Mouse (Mus musculus) urinary bladder, adult 2 months (tissue): Measurements from ENCODE around the gene Ift20. TPM values are rescaled to one million over a fixed set of nuclear protein-coding genes. Genes with fewer than 3 reads are reported as not detected.
"Not testable (repeated sequence)": the region's sequence is repeated elsewhere in the genome, so short reads cannot be mapped to it uniquely, and the experiment has no call there.

Experiments used
- DNase-seq: peaks from one replicate; pipeline ENCODE4 v3.0.0; 2022; ENCODE audit warnings: low spot score
- polyA plus RNA-seq: library from polyadenylated mRNA; depleted of rRNA; stranded (reverse); fragments of >200 nt; gene quantifications from 2 replicates; pipeline ENCODE4 v1.2.3, GENCODE M21; 2012

Ift20 gene
- polyA plus RNA-seq, 1 experiment: 93.1 TPM

- no peak for DNase-seq
These were observed 13.6 kb upstream of the Ift20 start for GRCm38 (mm10) chr11:78522481-78522997.

GRCm38 (mm10) chr11:78523241-78523955 is 12.8 kb upstream of the Ift20 start:
- DNase-seq: no peak

- no peak for DNase-seq
These were observed 11.3 kb upstream of the Ift20 start for GRCm38 (mm10) chr11:78524838-78525237.

- no peak for DNase-seq
These were observed 7.4 kb upstream of the Ift20 start for GRCm38 (mm10) chr11:78528714-78529113.

- DNase-seq: no peak
These were observed 6.2 kb upstream of the Ift20 start for GRCm38 (mm10) chr11:78530001-78530400.

GRCm38 (mm10) chr11:78531046-78531445 is 5.1 kb upstream of the Ift20 start:
- DNase-seq: no peak

GRCm38 (mm10) chr11:78531515-78531914 is 4.6 kb upstream of the Ift20 start:
- DNase-seq: not testable (repeated sequence)

GRCm38 (mm10) chr11:78534516-78534915 is 1.6 kb upstream of the Ift20 start:
- no peak for DNase-seq

GRCm38 (mm10) chr11:78535376-78536079 is 633 bp upstream of the Ift20 start:
- DNase-seq: no peak

- no peak for DNase-seq
These were observed 526 bp downstream of the Ift20 start for GRCm38 (mm10) chr11:78536690-78537084.

GRCm38 (mm10) chr11:78540358-78540757 is 4.2 kb downstream of the Ift20 start:
- no peak for DNase-seq

GRCm38 (mm10) chr11:78544449-78545111 is 8.4 kb downstream of the Ift20 start:
- no peak for DNase-seq

- no peak for DNase-seq
These were observed 9.0 kb downstream of the Ift20 start for GRCm38 (mm10) chr11:78545181-78545580.

GRCm38 (mm10) chr11:78547718-78548460 is 11.7 kb downstream of the Ift20 start:
- no peak for DNase-seq

- no peak for DNase-seq
These were observed 13.4 kb downstream of the Ift20 start for GRCm38 (mm10) chr11:78549491-78549987.

GRCm38 (mm10) chr11:78550168-78551058 is 14.3 kb downstream of the Ift20 start, which contains the start of gene Tmem97:
TSS of gene Tmem97 (minus strand) at chr11:78550777.
- peak; percentile 76 for DNase-seq

- DNase-seq: no peak
These were observed 14.9 kb downstream of the Ift20 start for GRCm38 (mm10) chr11:78551059-78551398.

GRCm38 (mm10) chr11:78555623-78556022 is 19.5 kb downstream of the Ift20 start:
- no peak for DNase-seq

- no peak for DNase-seq
These were observed 19.9 kb downstream of the Ift20 start for GRCm38 (mm10) chr11:78556070-78556469.

GRCm38 (mm10) chr11:78557241-78557640 is 21.1 kb downstream of the Ift20 start:
- DNase-seq: no peak

GRCm38 (mm10) chr11:78560447-78560846 is 24.3 kb downstream of the Ift20 start:
- DNase-seq: no peak
